22 mouse cellular contexts compared by ENCODE assay signal in genomic region chr5:31998806-31999205, GRCm38 (mm10).
"Had no signal": no experiment of that assay in that cellular context is flagged by ENCODE, and none has a peak within 500 bp of the region (broad histone marks: within the 10 kb centered on the region; RNA-seq: fewer than 3 reads in every experiment).

No protein-coding gene starts in this region.

- H3K27ac ChIP-seq: kidney, embryonic 15.5 days; left cerebral cortex, adult 2 months; limb, embryonic 12.5 days; limb, embryonic 15.5 days; liver, embryonic 14.5 days; macrophage; midbrain, embryonic 12.5 days; neural tube, embryonic 13.5 days had no signal

- ATAC-seq: liver, postnatal 0 days; lung, postnatal 0 days; midbrain, embryonic 16.5 days had no signal

- H3K4me2 ChIP-seq: kidney, embryonic 15.5 days; limb, embryonic 12.5 days; limb, embryonic 15.5 days; liver, embryonic 11.5 days; lung, embryonic 14.5 days; midbrain, embryonic 12.5 days; neural tube, embryonic 13.5 days had no signal

- H3K4me3 ChIP-seq: kidney, embryonic 15.5 days; left cerebral cortex, adult 2 months; limb, embryonic 12.5 days; limb, embryonic 15.5 days; midbrain, embryonic 12.5 days; myocyte; neural tube, embryonic 13.5 days had no signal

- H3K36me3 ChIP-seq: kidney, embryonic 15.5 days; limb, embryonic 12.5 days; limb, embryonic 15.5 days; midbrain, embryonic 12.5 days; neural tube, embryonic 13.5 days had no signal

- DNase-seq: kidney, adult 8-10 months; kidney, postnatal 10 days; kidney, postnatal 36 days; layer of hippocampus, postnatal 36 days; left cerebral cortex, postnatal 4 days; liver, postnatal 0 days; lung, embryonic 14.5 days; retina, postnatal 1 day; thymus, adult 18-20 months; thymus, postnatal 36 days had no signal

- H3K27me3 ChIP-seq: kidney, embryonic 15.5 days; limb, embryonic 12.5 days; limb, embryonic 15.5 days; midbrain, embryonic 12.5 days; neural tube, embryonic 13.5 days had no signal

- H3K4me1 ChIP-seq: kidney, embryonic 15.5 days; midbrain, embryonic 12.5 days; neural tube, embryonic 13.5 days had no signal

- H3K9ac ChIP-seq: kidney, embryonic 15.5 days; limb, embryonic 12.5 days; limb, embryonic 15.5 days; liver, embryonic 14.5 days; liver, postnatal 0 days; lung, embryonic 14.5 days; midbrain, embryonic 12.5 days; neural tube, embryonic 13.5 days had no signal

- H3K9me3 ChIP-seq: kidney, embryonic 15.5 days; limb, embryonic 12.5 days; limb, embryonic 15.5 days; midbrain, embryonic 12.5 days; neural tube, embryonic 13.5 days had no signal
